Mouse (Mus musculus) erythroblast, embryonic 14.5 days (primary cell): ENCODE results near the gene Rlim.

Experiments
- GATA1 ChIP-seq: IDR thresholded peaks from 2 replicates; pipeline ENCODE4 v1.6.1; 2012; ENCODE audit warnings: low read length, inconsistent platforms, mixed read lengths
- TAL1 ChIP-seq: IDR thresholded peaks from 3 replicates; pipeline ENCODE4 v1.6.1; 2012; ENCODE audit warnings: low read length, inconsistent platforms, mixed read lengths

- TF ChIP-seq GATA1, result no peak
- TF ChIP-seq TAL1, result no peak
Measured at GRCm38 (mm10) chrX:103980036-103980435, 1.0 kb downstream of the Rlim start.
